Mouse (Mus musculus): ENCODE data around the gene Arhgef3. TPM values are rescaled to one million over a fixed set of nuclear protein-coding genes. Genes with fewer than 3 reads are reported as not detected.

The Arhgef3 gene
- total and polyA plus RNA-seq, 3 experiments: 11.1 to 27.8 (median 23.0) TPM

GRCm38 (mm10) chr14:27231974-27232780 is 117.5 kb downstream of the Arhgef3 start:
- Histone ChIP-seq H3K4me1 (ENCODE audit: control insufficient read depth, insufficient read depth, low read length) (peaks cover 33% of the 10 kb centered on the region), H3K9ac (ENCODE audit: low read depth, low read length) (no peak overlapping the region), H3K27ac (peak overlapping the region; percentile 92), H3K4me3 (no peak overlapping the region), H3K36me3 (ENCODE audit: control insufficient read depth, insufficient read depth, low read length) (peaks cover 9% of the 10 kb centered on the region), H3K27me3 (ENCODE audit: control insufficient read depth, insufficient read depth, low read length) (no peaks in the 10 kb centered on the region), H3K79me2 (replicated peaks; ENCODE audit: control insufficient read depth, insufficient read depth, low read length) (no peaks in the 10 kb centered on the region)
- intact Hi-C loops (cut with DNase I): loop anchor here (5.0 kb wide), 1 partner anchor 110 kb away; no protein-coding TSS in a partner anchor
- no peak for DNase-seq
- 78% methylated on average over 25 of the region's 25 CpGs for WGBS
- no peak for TF ChIP-seq CTCF (IDR thresholded peaks at IDR 0.05)
- TF ChIP-seq POLR2A (IDR thresholded peaks at IDR 0.05; ENCODE audit: insufficient read depth, low read depth, low read length): no peak
- no peak for TF ChIP-seq EP300 (IDR thresholded peaks at IDR 0.05; ENCODE audit: insufficient read depth, low read depth, low read length)

GRCm38 (mm10) chr14:27233056-27233455 is 118.4 kb downstream of the Arhgef3 start:
- H3K79me2 ChIP-seq (replicated peaks; ENCODE audit: control insufficient read depth, insufficient read depth, low read length): no peaks in the 10 kb centered on the region
- WGBS: 97% methylated on average over 7 of the region's 7 CpGs
- H3K9ac ChIP-seq (ENCODE audit: low read depth, low read length): no peak overlapping the region
- no peaks in the 10 kb centered on the region for H3K27me3 ChIP-seq (ENCODE audit: control insufficient read depth, insufficient read depth, low read length)
- H3K4me3 ChIP-seq: no peak overlapping the region
- TF ChIP-seq POLR2A (IDR thresholded peaks at IDR 0.05; ENCODE audit: insufficient read depth, low read depth, low read length) (no peak), EP300 (IDR thresholded peaks at IDR 0.05; ENCODE audit: insufficient read depth, low read depth, low read length) (no peak), CTCF (IDR thresholded peaks at IDR 0.05) (no peak)
- peaks cover 10% of the 10 kb centered on the region for H3K36me3 ChIP-seq (ENCODE audit: control insufficient read depth, insufficient read depth, low read length)
- no peak for DNase-seq
- H3K27ac ChIP-seq: no peak overlapping the region
- intact Hi-C loops (cut with DNase I): loop anchor here (5.0 kb wide), 1 partner anchor 109 kb away; no protein-coding TSS in a partner anchor
- peaks cover 35% of the 10 kb centered on the region for H3K4me1 ChIP-seq (ENCODE audit: control insufficient read depth, insufficient read depth, low read length)

- intact Hi-C loops (cut with DNase I): loop anchor here (5.0 kb wide), 1 partner anchor 109 kb away; no protein-coding TSS in a partner anchor
- Histone ChIP-seq H3K36me3 (ENCODE audit: control insufficient read depth, insufficient read depth, low read length) (peaks cover 10% of the 10 kb centered on the region), H3K27ac (no peak overlapping the region), H3K79me2 (replicated peaks; ENCODE audit: control insufficient read depth, insufficient read depth, low read length) (no peaks in the 10 kb centered on the region), H3K27me3 (ENCODE audit: control insufficient read depth, insufficient read depth, low read length) (no peaks in the 10 kb centered on the region), H3K9ac (ENCODE audit: low read depth, low read length) (no peak overlapping the region), H3K4me3 (no peak overlapping the region), H3K4me1 (ENCODE audit: control insufficient read depth, insufficient read depth, low read length) (peaks cover 33% of the 10 kb centered on the region)
- 85% methylated on average over 2 of the region's 2 CpGs for WGBS
- no peak for DNase-seq
- TF ChIP-seq EP300 (IDR thresholded peaks at IDR 0.05; ENCODE audit: insufficient read depth, low read depth, low read length): no peak
- no peak for TF ChIP-seq POLR2A (IDR thresholded peaks at IDR 0.05; ENCODE audit: insufficient read depth, low read depth, low read length)
- TF ChIP-seq CTCF (IDR thresholded peaks at IDR 0.05): no peak
These were observed 119.0 kb downstream of the Arhgef3 start for GRCm38 (mm10) chr14:27233656-27234055.

GRCm38 (mm10) chr14:27234270-27234840 is 119.7 kb downstream of the Arhgef3 start:
- DNase-seq: no peak
- peaks cover 29% of the 10 kb centered on the region for H3K4me1 ChIP-seq (ENCODE audit: control insufficient read depth, insufficient read depth, low read length)
- WGBS: 64% methylated on average over 4 of the region's 4 CpGs

GRCm38 (mm10) chr14:27235897-27236553 is 121.3 kb downstream of the Arhgef3 start:
- Histone ChIP-seq H3K4me1 (ENCODE audit: control insufficient read depth, insufficient read depth, low read length) (peaks cover 16% of the 10 kb centered on the region), H3K4me3 (no peak overlapping the region), H3K27ac (peak overlapping the region; percentile 42), H3K36me3 (ENCODE audit: control insufficient read depth, insufficient read depth, low read length) (peaks cover 5% of the 10 kb centered on the region), H3K79me2 (replicated peaks; ENCODE audit: control insufficient read depth, insufficient read depth, low read length) (peaks cover 1% of the 10 kb centered on the region; the same call in 1 of the 2 replicates), H3K9ac (ENCODE audit: low read depth, low read length) (no peak overlapping the region), H3K27me3 (ENCODE audit: control insufficient read depth, insufficient read depth, low read length) (no peaks in the 10 kb centered on the region)
- no peak for DNase-seq
- TF ChIP-seq POLR2A (IDR thresholded peaks at IDR 0.05; ENCODE audit: insufficient read depth, low read depth, low read length): no peak
- TF ChIP-seq EP300 (IDR thresholded peaks at IDR 0.05; ENCODE audit: insufficient read depth, low read depth, low read length): no peak
- no peak for TF ChIP-seq CTCF (IDR thresholded peaks at IDR 0.05)
- 56% methylated on average over 6 of the region's 6 CpGs for WGBS
- intact Hi-C loops (cut with DNase I): no loop called here

More at GRCm38 (mm10) chr14:27234270-27234840, 119.7 kb downstream of the Arhgef3 start:
- Histone ChIP-seq H3K79me2 (replicated peaks; ENCODE audit: control insufficient read depth, insufficient read depth, low read length) (no peaks in the 10 kb centered on the region), H3K4me3 (no peak overlapping the region), H3K27ac (no peak overlapping the region), H3K9ac (ENCODE audit: low read depth, low read length) (no peak overlapping the region), H3K27me3 (ENCODE audit: control insufficient read depth, insufficient read depth, low read length) (no peaks in the 10 kb centered on the region), H3K36me3 (ENCODE audit: control insufficient read depth, insufficient read depth, low read length) (peaks cover 10% of the 10 kb centered on the region)
- TF ChIP-seq CTCF (IDR thresholded peaks at IDR 0.05): no peak
- no peak for TF ChIP-seq POLR2A (IDR thresholded peaks at IDR 0.05; ENCODE audit: insufficient read depth, low read depth, low read length)
- TF ChIP-seq EP300 (IDR thresholded peaks at IDR 0.05; ENCODE audit: insufficient read depth, low read depth, low read length): no peak
- intact Hi-C loops (cut with DNase I): loop anchor here (5.0 kb wide), 1 partner anchor 108 kb away; no protein-coding TSS in a partner anchor

Data from heart, adult 2 months (tissue).